Mouse (Mus musculus) testis, adult 2 months (tissue): ENCODE results near the gene Ank3.

Experiments used
- CTCF ChIP-seq: fragments of 200-500 bp; IDR thresholded peaks from 2 replicates; pipeline ENCODE4 v1.5.1; 2012; ENCODE audit warnings: low read depth, mild to moderate bottlenecking, inconsistent platforms, low read length, moderate library complexity; ENCODE audit not compliant: control insufficient read depth, insufficient read depth, insufficient replicate concordance
- POLR2A ChIP-seq: fragments of 200-500 bp; IDR thresholded peaks from 2 replicates; pipeline ENCODE4 v1.6.1; 2012; ENCODE audit warnings: low read depth, mild to moderate bottlenecking, inconsistent platforms, low read length, moderate library complexity; ENCODE audit not compliant: control insufficient read depth

- TF ChIP-seq CTCF (peak; percentile 39; the same call in 1 of the 2 replicates), POLR2A (no peak)
Observed at GRCm38 (mm10) chr10:69607611-69608119, 209.1 kb downstream of the Ank3 start.
